Mouse (Mus musculus) ovary, postnatal 36 days (tissue): ENCODE data around the gene Sprr2a2.
"Not testable (repeated sequence)": the region's sequence is repeated elsewhere in the genome, so short reads cannot be mapped to it uniquely, and the experiment has no call there.

Experiments
- DNase-seq: peaks from one replicate; pipeline ENCODE4 v3.0.0; 2022; ENCODE audit warnings: low spot score, mixed read lengths

The Sprr2a2 gene

DNA sequence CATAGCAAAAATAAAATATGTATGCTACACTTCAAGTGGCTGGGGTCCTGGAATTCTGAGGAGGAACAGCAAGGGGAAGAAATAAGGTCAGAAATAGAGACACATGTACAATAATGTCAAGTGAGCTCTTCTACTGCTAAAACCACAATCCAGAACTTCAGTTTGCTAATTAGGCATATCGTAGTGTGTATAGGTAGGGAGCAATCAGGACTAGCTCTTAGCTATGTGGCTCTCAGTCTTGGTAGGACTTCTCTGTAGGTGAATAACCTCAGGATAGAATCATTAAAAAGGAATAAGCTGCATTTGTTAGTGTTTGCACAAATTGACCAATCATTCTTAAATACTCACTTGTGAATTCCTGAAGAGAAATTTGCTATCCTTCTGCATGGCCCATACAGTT is 58.3 kb downstream of the Sprr2a2 start:
- DNase-seq: not testable (repeated sequence)

DNA sequence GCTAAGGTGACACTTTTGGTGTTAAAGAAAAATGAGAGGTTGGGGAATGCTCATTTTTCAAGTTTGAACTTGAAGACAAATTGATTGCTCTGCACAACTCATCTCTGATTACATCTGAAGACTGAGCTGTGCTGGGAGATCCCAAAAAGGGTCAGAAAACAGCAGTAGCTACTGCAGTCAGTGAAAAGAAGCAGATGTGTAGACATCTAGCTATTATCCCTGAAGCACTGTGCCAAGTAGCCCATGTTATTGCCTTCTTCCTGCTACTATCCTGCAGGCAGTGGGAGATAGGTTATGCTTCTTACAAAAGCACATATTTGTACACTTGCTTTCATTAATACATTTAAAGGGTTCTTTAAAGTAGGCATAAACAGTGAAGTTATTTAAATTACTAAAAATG is 63.9 kb downstream of the Sprr2a2 start:
- DNase-seq: not testable (repeated sequence)

- not testable (repeated sequence) for DNase-seq
These were observed 65.4 kb downstream of the Sprr2a2 start for GRCm38 (mm10) chr3:92280963-92281606.

DNA sequence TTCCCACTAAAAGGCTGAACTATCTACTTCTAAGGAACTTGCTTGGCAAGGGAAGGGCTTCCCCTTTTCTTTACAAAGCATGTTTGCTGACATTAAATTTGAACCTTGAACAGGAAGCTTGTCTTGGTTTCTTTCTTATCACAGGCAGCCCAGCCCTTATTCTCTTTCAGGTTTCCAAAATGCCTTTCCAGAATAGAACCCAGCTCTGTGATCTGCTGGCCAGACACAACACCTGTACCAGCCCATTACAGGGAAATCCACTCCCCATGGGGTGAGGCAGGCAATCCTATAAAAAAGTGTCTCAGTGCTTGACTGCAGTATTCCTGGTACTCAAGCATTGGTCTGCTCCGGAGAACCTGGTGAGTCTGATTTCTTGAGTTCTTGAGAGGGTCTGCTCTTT is 69.4 kb downstream of the Sprr2a2 start, which contains the start of gene Sprr2a3:
Sprr2a3 (plus strand) TSS at position 317 of the 400 bp plus-strand sequence.
- DNase-seq: not testable (repeated sequence)

GRCm38 (mm10) chr3:92288489-92288888 is 72.8 kb downstream of the Sprr2a2 start:
- DNase-seq: not testable (repeated sequence)
